Mouse (Mus musculus) adrenal gland, adult 18-20 months (tissue): ENCODE results near the gene Snapc3. TPM values are rescaled to one million over a fixed set of nuclear protein-coding genes. Genes with fewer than 3 reads are reported as not detected.
A peak's percentile ranks its signal among the peaks of the same experiment; 100 is the strongest.

ENCODE experiments used
- DNase-seq, 2 experiments: peaks; one replicate each; pipeline ENCODE4 v3.0.0; 2021 to 2022; ENCODE audit warnings: low spot score in 2 of 2
- total RNA-seq, 2 experiments: library from RNA; stranded (reverse); gene quantifications; 1 replicate in 1 of 2; 2 replicates in 1 of 2; pipeline ENCODE4 v1.2.3; 2021

Gene Snapc3
- total RNA-seq, 2 experiments from 2014 or later = 18.8 to 19.4 TPM

DNA sequence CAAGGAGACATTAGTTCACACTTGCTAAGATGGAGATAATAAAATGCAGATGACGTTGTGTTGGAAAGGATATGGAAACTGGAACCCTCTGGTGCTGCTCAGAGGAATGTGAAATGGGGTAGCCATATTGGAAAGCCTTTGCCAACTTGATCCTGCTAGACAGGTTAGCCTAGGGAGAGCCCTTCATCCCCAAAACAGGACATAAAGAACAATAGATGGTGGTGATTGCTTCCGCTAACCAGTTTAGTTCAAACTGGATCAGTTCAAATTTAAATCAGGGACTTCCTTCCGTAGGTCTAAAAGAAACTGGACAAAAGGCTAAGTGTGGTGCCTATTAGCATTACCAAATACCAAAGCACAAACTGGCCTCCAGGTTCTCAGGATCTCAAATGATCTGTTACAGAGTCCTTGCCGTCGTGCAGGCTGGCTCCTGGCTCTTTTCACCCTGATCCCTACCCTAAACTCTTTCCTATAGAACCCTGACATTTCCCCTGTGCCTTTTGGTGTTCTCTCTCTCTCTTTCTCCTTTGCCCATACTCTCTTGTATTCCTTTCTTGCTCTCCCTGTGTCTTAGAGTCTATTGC, 3.2 kb upstream of the Snapc3 start:
- no peak for DNase-seq

DNA sequence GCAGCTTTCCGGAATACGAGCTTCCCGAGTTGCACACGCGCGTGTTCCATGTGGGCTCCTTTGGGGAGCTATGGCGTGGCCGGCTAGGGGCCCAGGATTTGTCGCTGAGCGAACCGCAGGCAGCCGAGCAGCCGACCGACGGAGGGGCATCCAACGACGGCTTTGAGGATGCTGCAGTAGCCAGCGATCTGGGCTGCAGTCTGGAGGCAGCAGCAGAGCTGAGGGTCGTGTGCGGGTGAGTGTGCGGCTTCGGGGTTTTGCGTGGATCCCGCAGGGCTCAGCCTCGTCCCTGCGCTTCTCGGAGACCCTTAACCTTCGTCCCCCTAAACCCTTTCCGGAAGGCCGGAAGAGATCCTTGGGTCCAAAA, 279 bp downstream of the Snapc3 start:
- no peak for DNase-seq

DNA sequence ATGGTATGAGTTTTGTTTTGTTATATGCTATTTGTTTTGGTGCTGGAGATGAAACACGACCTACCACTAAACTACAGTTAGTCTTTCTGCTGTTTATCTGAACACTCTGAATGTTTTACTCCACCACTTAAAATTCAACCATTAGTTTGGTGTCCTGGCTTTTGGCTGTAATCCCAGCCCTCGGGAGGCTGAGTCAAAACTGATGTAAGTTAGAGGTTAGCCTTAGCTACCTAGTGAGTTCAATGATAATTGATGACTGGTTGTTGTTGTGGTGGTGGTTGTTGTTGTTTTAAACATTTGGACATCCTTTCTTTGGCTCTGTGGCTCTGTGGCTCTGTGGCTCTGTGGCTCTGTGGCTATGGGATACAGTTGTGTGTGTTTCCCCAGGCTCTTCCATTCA, 1.3 kb downstream of the Snapc3 start:
- DNase-seq = no peak

DNA sequence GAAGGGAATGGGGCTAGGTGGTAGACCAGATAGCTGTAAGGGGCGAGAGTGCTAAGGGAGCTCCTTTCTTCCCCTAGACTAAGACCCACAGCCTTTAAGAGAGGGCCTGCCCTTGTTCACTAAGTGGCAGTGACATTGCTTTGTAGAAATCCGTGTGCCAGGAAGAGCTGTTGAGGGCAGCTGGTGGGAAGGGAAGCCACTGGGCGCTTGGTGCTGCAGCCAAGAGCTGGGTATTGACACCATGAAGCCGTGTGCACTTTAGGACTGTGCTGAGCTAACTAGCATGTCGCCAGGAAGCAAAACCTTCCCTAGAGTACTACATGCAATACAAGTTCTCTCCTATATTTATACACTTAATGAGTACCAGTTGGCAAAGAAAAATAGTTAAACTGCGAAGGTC, 6.1 kb downstream of the Snapc3 start:
- DNase-seq = no peak

DNA sequence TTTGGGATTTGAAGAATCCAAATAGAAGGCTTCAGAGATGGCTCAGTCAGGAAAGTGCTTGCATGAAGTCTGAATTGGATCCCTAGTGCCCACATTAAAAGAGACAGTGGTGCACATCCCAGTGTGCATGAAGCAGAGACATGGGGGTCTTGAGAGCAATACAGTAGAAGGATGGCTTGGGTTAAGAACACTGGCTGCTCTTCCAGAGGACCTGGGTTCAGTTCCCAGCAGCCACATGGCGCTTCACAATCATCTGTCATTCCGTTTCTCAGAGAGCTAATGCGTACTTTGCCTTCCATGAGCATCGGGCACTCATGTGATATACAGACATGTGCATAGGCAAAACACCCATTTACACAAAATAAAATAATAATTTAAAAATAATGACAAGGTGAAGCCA, 7.6 kb downstream of the Snapc3 start:
- DNase-seq = no peak

DNA sequence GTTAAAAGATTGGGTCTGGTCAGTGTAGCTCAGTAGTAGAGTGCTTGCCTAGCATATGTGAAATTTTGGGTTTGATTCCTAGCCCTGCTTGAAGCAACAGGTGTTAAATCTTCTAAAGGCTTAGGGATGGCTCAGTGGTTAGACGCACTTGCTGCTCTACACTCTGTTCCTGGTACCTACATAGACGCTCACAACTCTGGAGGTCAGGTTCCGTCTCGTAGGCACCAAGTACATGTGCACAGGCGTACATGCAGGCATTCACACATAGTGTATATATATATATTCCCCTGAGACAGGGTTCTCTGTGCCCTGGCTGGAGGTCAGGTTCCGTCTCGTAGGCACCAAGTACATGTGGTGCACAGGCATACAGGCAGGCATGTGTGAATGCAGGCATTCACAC, 9.6 kb downstream of the Snapc3 start:
- no peak for DNase-seq

DNA sequence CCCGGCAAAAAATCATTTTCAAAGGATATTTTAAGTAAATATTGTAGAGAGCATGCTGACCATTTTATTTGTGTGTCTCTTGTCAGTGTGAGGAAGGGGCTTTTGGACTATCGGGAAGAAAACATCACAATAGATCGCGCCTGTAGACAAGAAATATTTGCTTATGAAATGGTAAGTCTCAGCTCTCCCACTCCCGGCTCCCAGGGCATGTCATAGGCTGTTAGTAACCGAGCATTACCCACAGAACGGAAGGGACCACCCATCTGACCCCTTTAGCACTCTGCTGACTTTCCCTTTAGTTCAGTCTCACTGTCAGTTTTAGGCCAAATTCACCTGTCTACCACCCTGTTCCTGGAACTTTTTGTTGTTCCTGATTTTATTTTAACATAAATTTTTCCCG, 10.2 kb downstream of the Snapc3 start:
- DNase-seq = no peak

DNA sequence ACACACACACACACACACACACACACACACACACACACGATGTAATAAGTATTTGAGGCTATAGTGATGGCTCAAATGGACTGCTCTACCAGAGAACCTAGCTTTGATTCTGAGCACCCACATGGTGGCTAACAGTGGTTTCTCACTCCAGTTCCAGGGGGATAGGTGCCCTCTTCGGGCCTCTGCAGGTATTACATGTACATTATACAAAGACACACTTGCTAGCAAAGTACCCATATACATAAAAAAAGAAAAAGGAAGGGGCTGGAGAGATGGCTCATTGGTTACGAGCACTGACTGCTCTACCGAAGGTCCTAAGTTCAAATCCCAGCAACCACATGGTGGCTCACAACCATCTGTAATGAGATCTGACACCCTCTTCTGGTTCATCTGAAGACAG, 11.3 kb downstream of the Snapc3 start:
- DNase-seq = no peak

DNA sequence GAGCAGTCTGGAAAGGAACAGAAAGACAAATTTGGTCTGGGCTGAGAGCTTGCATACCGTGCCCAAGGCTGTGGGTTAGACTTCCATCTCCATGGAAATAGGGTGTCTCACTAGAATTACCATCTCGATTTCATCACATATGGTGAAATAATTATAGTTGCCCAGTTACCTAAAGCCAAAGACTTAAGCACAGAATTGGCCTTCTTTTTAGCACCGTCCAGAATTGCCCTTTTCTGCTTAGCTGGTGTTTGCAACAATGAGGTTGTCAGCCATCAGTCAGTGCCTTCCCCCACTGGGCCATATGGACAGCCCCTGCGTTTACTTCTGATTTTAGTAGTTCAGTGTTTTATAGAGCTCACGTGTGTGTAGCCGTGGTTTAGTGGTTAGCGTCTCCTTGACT, 14.4 kb downstream of the Snapc3 start:
- no peak for DNase-seq

DNA sequence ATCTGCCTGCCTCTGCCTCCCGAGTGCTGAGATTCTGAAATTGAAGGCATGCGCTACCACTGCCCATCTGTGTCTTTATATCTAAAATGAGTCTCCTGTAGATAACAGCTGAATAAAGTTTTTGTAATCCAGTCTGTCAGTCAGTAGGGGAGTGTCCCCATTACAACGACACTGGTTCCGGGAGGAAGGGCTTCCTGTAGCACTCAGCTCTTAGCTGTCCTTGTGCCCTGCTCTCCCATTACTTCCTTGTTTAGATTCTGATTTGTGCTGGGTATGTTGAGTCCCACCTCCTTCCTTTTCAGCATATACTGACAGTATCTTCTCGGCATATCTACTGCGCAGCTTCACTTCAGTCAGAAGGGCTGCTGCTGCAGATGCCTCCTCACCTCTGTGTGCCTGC, 15.4 kb downstream of the Snapc3 start:
- DNase-seq = no peak

DNA sequence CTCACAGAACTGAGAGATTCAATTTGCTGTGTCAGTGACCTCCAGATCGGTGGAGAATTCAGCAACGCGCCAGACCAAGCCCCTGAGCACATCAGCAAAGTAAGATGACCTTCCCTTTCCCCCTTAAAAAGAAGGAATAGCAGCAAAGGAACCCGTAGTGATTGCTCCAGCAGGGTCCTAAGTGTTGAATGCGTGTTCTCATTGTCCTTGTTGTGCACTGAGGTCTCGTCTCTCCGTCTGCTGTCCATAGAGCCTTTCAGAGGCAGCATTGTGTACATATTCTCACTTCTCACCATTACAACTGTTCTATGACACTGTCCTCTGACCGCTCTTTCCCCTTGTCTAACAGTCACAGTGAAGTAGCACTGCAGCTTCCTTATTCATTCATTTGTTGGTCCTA, 18.9 kb downstream of the Snapc3 start:
- no peak for DNase-seq

DNA sequence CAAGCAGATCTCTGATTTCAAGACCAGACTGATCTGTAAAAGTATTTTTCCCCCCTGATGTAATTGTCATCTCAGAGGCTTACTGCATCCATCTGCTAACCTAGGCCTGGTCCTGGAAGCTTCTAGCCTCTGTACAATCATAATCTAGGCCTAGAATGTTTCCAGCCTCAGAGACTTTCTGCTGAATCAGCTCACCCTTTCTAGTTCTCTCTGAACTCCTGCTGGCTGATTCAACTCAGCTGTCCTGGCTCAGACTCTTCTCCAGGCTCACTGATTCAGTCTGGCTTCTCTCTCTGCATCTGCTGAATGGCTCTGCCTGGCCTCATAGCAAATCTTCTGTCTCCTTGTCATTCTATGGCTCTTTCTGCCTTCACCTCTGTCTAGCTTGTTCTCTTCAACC, 20.6 kb downstream of the Snapc3 start:
- DNase-seq = no peak

DNA sequence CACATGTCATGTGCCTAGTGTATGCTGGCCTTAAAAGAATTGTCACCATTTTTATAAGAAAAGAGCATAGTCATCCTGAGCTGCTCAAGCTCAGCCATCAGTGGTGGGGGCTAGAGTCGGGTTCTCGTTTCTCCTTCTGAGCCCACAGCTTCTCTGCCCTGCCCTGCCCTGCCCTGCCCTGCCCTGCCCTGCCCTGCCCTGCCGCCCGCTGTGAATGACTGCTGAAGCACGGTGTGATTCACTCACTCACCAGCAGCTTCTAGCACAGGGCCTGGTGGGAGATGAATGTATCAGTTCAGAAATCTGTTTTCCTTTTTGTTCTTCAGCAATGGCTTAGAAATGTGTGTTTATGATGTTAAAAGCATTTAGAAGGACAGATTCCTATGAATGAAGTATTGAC, 21.5 kb downstream of the Snapc3 start:
- DNase-seq = no peak

DNA sequence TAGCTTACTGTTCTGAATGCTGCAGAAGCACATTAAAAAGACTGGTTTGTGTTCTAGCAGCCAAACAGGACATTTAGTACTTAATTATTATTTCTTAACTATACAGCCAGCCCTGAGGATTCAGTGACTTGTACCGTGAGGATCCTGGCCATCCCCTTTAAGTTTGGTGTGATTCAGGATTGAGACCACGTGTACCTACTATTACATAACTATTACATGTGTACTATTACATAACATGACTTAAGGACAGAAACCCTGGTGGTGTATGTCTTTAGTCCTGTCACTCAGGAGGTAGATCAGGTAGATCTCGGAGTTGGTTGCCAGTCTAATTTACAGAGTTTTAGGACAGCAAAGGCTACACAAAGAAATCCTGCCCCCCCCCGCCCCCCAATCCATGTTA, 23.5 kb downstream of the Snapc3 start:
- DNase-seq = no peak

DNA sequence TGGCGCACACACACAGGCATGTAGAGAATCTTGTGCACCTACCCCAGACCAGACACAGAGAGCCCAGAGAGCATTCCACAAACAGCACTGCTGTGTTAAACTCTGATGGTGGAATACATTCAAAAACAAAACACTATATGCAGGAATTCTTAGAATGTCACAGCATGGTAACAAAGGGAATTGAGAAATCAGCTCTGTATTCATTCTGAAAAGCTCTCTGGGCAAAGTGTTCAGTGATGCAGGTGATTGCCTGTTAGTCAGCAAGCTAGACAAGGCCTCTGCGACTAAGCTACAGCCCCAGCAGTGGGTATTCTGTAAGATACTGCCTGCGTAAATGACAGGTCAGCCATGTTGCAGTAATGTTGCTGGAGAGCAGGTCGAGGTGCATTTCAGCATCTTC, 33.3 kb downstream of the Snapc3 start:
- DNase-seq = no peak

DNA sequence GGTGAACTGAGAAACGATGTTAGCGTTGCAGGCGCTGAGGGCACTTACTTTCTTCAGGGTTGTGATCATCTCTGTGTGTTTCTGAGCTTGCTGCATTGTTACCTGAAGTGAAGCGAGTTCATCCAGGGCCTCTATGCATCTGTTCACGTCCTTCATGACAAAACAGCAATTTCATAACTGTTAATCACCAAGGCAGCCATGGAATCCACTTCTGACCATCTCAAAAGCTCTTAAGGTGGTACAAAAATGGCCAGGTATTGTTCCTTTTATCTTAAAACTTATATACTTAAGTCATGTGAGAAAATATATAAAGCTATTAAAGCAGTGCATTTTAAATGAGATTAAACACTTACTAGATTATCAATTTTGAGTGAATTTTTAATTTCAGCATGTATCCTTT, 42.6 kb downstream of the Snapc3 start:
- DNase-seq = no peak

DNA sequence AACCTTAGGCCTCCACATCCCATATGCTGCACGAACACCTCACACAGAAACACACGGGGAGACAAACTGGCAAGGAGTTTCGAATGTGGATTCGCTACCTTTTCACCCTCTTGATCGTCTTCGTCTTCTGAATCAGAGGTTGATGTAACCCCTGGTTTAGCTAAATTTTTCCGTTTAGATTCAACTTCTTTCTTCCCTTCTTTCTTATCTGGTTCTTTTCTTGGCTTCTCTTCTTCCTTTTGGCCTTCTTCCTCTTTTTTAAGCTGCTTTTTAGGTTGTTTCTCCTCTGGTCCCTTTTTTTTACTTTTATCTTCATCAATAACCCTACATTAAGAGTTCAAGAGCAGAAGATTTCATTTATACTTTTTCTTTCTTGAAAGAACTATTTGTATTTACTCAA, 47.3 kb downstream of the Snapc3 start:
- no peak for DNase-seq

DNA sequence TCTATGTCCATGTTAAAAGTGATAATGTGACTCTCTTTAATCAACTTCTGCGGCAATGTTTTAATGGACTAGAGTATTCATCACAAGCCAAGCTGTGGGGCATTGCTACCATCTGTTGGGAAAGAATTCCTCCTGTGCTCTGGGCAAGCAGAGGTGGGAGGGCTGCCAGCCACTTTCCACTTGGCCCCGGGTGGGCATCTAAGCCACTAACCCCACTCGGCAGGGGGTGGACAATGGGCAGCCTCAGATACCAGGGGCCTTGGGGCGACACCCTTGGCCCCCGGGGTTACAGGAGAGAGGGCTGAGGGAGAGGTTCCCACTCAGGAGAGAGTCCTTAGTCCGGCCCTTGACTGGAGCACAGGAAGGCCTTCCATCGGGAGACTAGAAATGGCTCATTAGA, 50.1 kb downstream of the Snapc3 start:
- DNase-seq = no peak

DNA sequence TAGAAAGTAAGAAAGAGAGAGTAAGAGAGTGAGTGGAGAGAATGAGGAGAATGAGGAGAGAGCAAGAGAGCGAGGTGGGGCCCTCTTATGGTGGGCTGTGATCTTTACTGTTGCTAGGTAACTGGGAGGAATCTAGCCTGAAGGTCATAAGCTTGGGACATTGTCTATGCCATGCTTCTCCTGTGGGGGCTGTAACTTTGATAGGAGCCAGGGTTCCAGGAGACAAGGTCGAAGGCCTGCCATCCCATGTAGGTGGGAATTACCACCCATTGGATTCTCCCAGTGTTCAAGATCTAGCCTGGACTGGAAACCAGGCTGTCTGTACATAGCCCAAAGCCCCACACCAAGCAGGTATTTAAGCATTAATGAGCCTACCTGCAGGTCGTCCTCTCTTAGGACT, 50.7 kb downstream of the Snapc3 start:
- no peak for DNase-seq

DNA sequence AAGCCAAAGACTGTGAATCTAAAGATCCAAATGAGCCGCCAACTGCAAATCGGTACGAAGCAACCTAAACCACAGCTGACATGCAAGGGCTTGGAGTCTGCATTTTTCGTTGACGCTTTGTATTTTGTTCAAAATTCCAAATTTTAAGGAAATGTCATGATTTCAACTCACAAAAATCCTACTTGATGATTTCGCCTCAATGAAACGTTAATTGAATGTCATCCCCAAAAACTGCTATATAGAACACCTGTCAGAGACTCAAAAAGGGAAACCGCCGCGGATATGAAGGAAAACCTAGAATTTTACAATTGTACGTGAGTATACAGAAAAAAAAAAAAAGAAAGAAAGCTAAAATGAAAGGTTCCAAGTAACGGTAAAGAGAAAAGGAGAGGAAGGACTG, 67.7 kb downstream of the Snapc3 start:
- DNase-seq = no peak

DNA sequence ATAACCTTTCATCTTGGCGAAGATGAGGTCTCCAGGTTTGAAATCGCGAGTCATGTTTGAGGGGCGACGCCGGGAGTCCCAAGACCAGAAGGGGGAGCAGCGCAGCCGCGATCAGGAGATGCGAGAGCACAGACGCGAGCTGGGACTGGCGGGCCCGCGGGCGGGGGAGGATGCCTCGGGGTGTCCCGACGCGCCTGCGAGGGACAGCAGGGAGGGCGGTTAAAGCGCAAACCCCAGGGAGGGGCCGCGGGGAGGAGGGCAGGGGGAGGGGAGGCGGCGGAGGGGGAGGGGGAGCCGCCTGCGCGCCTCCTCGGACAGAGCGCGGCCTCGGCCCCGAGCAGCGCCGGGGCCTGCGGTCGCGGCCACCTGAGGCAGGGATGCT, 68.2 kb downstream of the Snapc3 start:
- peak; percentile 75 to 79 for DNase-seq

DNA sequence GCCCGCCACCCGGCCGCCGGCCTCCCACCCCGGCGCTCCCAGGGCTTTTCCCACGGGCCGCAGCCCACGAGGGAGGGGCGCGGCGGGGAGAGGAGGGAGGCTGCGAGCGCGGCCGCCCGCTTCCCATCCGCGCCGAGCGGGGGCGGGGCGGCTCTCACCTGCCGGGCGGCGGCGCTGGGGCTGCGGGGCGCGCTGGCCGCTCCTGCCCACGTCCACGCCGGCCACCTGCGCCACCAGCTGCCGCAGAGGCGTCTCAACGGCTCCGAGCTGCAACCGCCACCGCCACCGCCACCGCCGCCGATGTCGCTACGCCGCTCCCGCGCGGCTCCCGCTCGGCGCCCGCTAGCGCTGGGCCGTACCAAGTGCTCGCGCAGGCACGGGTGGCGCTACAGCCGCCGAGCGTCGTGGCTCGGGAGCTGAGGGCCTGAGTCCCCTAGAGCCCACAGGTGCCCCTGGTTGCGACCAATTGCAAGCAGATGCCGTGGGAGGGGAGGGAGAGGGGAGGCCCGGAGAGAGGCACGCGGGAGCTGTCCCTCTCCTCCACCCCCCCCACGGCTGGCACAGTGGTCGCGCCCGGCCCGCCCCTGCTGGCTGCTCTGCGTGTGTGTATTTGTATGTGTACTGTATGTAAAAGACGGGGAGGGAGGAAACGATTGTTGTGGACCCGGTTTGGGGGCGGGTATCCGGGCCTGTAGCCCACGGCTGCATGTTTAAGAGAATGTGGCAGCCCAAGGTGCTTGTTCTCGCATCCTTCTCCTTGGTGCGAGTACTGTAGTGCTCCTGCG, 68.8 kb downstream of the Snapc3 start, which contains the start of gene Psip1:
Gene Psip1 (minus strand): TSS at position 343 of the 785 bp plus-strand sequence.
- peak; percentile 89 to 90 for DNase-seq

DNA sequence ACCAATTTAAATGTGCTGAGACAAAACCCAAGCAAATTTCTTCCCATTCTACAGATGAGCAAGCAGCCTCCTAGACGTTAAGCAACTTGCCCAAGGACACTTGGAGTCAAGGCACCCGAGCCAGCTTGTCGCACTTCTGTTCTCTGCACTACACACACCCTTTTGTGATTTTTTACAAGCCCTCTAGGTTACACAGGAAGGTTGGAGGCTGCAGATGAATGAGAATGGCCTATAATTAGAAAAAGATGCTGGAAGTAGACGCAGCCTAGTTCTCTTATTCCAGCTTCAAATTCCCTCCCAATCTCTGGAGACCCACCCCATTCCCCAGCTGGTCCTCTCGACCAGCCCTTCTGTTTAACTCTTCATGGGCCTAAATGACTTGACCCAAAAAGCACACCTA, 71.6 kb downstream of the Snapc3 start:
- DNase-seq = no peak
